Mouse (Mus musculus): Measurements from ENCODE around the gene Pak6. TPM values are rescaled to one million over a fixed set of nuclear protein-coding genes. Genes with fewer than 3 reads are reported as not detected.
A peak's percentile ranks its signal among the peaks of the same experiment; 100 is the strongest.

Pak6 gene
- 0.08 and 0.15 TPM in 2 replicates for polyA plus RNA-seq (2015; fragmentation: Nextera tagmentation; extraction: Ambion mirVana)

DNA sequence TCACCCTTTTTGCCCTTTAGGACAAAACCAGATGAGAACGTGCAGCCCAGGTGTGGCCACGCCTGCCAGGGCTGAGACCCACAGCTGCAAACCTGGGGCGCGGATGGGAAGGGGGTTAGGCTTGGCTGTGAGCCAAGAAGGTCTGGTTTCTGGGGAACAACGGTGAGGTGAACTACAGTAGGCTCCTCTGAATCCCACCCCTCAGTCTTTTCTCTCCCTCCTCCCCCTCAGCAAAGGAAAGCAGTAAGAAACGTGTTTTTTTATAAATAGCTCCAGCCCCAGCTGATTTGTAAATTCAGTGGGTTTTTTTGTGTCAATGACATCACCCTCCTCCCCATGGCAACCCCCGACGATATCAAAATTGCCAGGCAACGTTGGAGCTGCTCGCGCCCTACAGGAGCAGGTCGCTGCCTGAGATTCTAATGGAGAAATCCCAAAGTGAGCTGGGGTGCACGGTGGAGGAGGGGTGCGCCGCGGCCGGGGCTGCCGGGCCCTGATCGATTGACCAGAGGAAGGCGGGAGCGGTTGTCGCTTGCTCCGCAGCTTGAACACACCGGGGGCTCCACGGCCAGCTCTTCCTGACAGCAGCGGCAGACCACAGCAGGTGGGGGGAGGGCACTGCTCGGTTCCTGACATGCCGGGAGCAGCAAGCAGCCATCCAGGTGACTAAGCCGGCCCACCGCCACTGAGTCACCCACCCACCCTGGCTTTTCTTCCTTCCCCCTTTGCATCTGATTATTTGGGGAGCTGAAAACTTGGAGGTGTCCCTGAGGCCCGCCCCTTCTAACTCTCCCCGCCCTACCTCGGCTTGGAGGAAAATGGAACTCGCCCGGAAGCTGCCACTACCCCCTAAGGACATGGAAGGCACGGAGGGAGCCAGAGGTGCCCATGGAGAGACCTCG is at the start of gene Pak6:
Gene Pak6, plus strand, starts transcription at position 402 of the 902 bp plus-strand sequence.
- peak; percentile 36 for DNase-seq
- H3K9ac ChIP-seq (replicated peaks), result peak within 1 kb of the TSS; percentile 35
- H3K9me3 ChIP-seq (ENCODE audit: low read length), result no peaks in the 10 kb centered on the region
- H3K27me3 ChIP-seq (ENCODE audit: insufficient read depth, low read length), result no peaks in the 10 kb centered on the region
- H3K27ac ChIP-seq (ENCODE audit: low read depth), result no peak within 1 kb of the TSS
- peak within 1 kb of the TSS; percentile 53 for H3K4me3 ChIP-seq (ENCODE audit: low read depth, low read length)
- no peak for ATAC-seq
- TF ChIP-seq CTCF (IDR thresholded peaks at IDR 0.05; ENCODE audit: low read depth) (no peak), EP300 (IDR thresholded peaks at IDR 0.05; ENCODE audit: low read depth) (no peak)
- peak within 1 kb of the TSS; percentile 86 for H3K4me2 ChIP-seq (ENCODE audit: low read depth, low read length)
- no peaks in the 10 kb centered on the region for H3K36me3 ChIP-seq (replicated peaks; ENCODE audit: insufficient read depth, low read length)
- 4% methylated on average over 37 of the region's 37 CpGs for WGBS (ENCODE audit: insufficient replicate concordance)
- peaks cover 43% of the 10 kb centered on the region for H3K4me1 ChIP-seq (ENCODE audit: insufficient read depth)

GRCm38 (mm10) chr2:118618013-118618412 is 45.1 kb upstream of the Pak6 start:
- 83% methylated on average over 5 of the region's 5 CpGs for WGBS (ENCODE audit: insufficient replicate concordance)
- Histone ChIP-seq H3K9me3 (ENCODE audit: low read length) (no peaks in the 10 kb centered on the region), H3K36me3 (replicated peaks; ENCODE audit: insufficient read depth, low read length) (peaks cover 58% of the 10 kb centered on the region)

GRCm38 (mm10) chr2:118620101-118620500 is 43.0 kb upstream of the Pak6 start:
- Histone ChIP-seq H3K9ac (replicated peaks) (no peak overlapping the region), H3K36me3 (replicated peaks; ENCODE audit: insufficient read depth, low read length) (peaks cover 58% of the 10 kb centered on the region), H3K9me3 (ENCODE audit: low read length) (no peaks in the 10 kb centered on the region), H3K4me3 (ENCODE audit: low read depth, low read length) (no peak overlapping the region), H3K27me3 (ENCODE audit: insufficient read depth, low read length) (no peaks in the 10 kb centered on the region), H3K27ac (ENCODE audit: low read depth) (no peak overlapping the region), H3K4me2 (ENCODE audit: low read depth, low read length) (no peak overlapping the region), H3K4me1 (ENCODE audit: insufficient read depth) (no peaks in the 10 kb centered on the region)
- ATAC-seq (no peak), DNase-seq (no peak)
- 85% methylated on average over 2 of the region's 2 CpGs for WGBS (ENCODE audit: insufficient replicate concordance)
- TF ChIP-seq EP300 (IDR thresholded peaks at IDR 0.05; ENCODE audit: low read depth), result no peak
- no peak for TF ChIP-seq CTCF (IDR thresholded peaks at IDR 0.05; ENCODE audit: low read depth)

More at GRCm38 (mm10) chr2:118618013-118618412, 45.1 kb upstream of the Pak6 start:
- no peak for ATAC-seq
- no peak overlapping the region for H3K4me3 ChIP-seq (ENCODE audit: low read depth, low read length)
- TF ChIP-seq CTCF (IDR thresholded peaks at IDR 0.05; ENCODE audit: low read depth) (no peak), EP300 (IDR thresholded peaks at IDR 0.05; ENCODE audit: low read depth) (no peak)
- no peak overlapping the region for H3K27ac ChIP-seq (ENCODE audit: low read depth)
- DNase-seq, result no peak
- no peaks in the 10 kb centered on the region for H3K27me3 ChIP-seq (ENCODE audit: insufficient read depth, low read length)
- H3K9ac ChIP-seq (replicated peaks), result no peak overlapping the region
- no peak overlapping the region for H3K4me2 ChIP-seq (ENCODE audit: low read depth, low read length)
- H3K4me1 ChIP-seq (ENCODE audit: insufficient read depth), result no peaks in the 10 kb centered on the region

GRCm38 (mm10) chr2:118620608-118621007 is 42.5 kb upstream of the Pak6 start:
- no peak overlapping the region for H3K9ac ChIP-seq (replicated peaks)
- H3K4me3 ChIP-seq (ENCODE audit: low read depth, low read length), result no peak overlapping the region
- TF ChIP-seq CTCF (IDR thresholded peaks at IDR 0.05; ENCODE audit: low read depth), result no peak
- no peak for TF ChIP-seq EP300 (IDR thresholded peaks at IDR 0.05; ENCODE audit: low read depth)
- H3K4me1 ChIP-seq (ENCODE audit: insufficient read depth), result no peaks in the 10 kb centered on the region
- DNase-seq (no peak), ATAC-seq (no peak)
- H3K27ac ChIP-seq (ENCODE audit: low read depth), result no peak overlapping the region
- H3K27me3 ChIP-seq (ENCODE audit: insufficient read depth, low read length), result no peaks in the 10 kb centered on the region
- no peak overlapping the region for H3K4me2 ChIP-seq (ENCODE audit: low read depth, low read length)
- H3K9me3 ChIP-seq (ENCODE audit: low read length), result no peaks in the 10 kb centered on the region
- WGBS (ENCODE audit: insufficient replicate concordance), result 87% methylated on average over 8 of the region's 8 CpGs
- peaks cover 53% of the 10 kb centered on the region for H3K36me3 ChIP-seq (replicated peaks; ENCODE audit: insufficient read depth, low read length)

- DNase-seq (no peak), ATAC-seq (no peak)
- Histone ChIP-seq H3K9me3 (ENCODE audit: low read length) (no peaks in the 10 kb centered on the region), H3K27ac (ENCODE audit: low read depth) (no peak overlapping the region), H3K36me3 (replicated peaks; ENCODE audit: insufficient read depth, low read length) (peaks cover 81% of the 10 kb centered on the region), H3K4me2 (ENCODE audit: low read depth, low read length) (no peak overlapping the region), H3K9ac (replicated peaks) (no peak overlapping the region), H3K4me3 (ENCODE audit: low read depth, low read length) (no peak overlapping the region), H3K4me1 (ENCODE audit: insufficient read depth) (no peaks in the 10 kb centered on the region), H3K27me3 (ENCODE audit: insufficient read depth, low read length) (no peaks in the 10 kb centered on the region)
- 98% methylated on average over 6 of the region's 6 CpGs for WGBS (ENCODE audit: insufficient replicate concordance)
- TF ChIP-seq EP300 (IDR thresholded peaks at IDR 0.05; ENCODE audit: low read depth) (no peak), CTCF (IDR thresholded peaks at IDR 0.05; ENCODE audit: low read depth) (no peak)
Measured at GRCm38 (mm10) chr2:118629276-118629675, 33.8 kb upstream of the Pak6 start.

GRCm38 (mm10) chr2:118633441-118633840 is 29.7 kb upstream of the Pak6 start:
- no peak overlapping the region for H3K27ac ChIP-seq (ENCODE audit: low read depth)
- TF ChIP-seq EP300 (IDR thresholded peaks at IDR 0.05; ENCODE audit: low read depth) (no peak), CTCF (IDR thresholded peaks at IDR 0.05; ENCODE audit: low read depth) (no peak)
- no peak overlapping the region for H3K4me2 ChIP-seq (ENCODE audit: low read depth, low read length)
- no peaks in the 10 kb centered on the region for H3K9me3 ChIP-seq (ENCODE audit: low read length)
- 79% methylated on average over 5 of the region's 5 CpGs for WGBS (ENCODE audit: insufficient replicate concordance)
- H3K36me3 ChIP-seq (replicated peaks; ENCODE audit: insufficient read depth, low read length), result peaks cover 82% of the 10 kb centered on the region
- H3K27me3 ChIP-seq (ENCODE audit: insufficient read depth, low read length), result no peaks in the 10 kb centered on the region
- no peak overlapping the region for H3K9ac ChIP-seq (replicated peaks)
- H3K4me3 ChIP-seq (ENCODE audit: low read depth, low read length), result no peak overlapping the region
- ATAC-seq, result no peak
- H3K4me1 ChIP-seq (ENCODE audit: insufficient read depth), result no peaks in the 10 kb centered on the region
- DNase-seq, result no peak
